Mouse (Mus musculus) liver, embryonic 12.5 days (tissue): ENCODE results near the gene Dnal4. TPM values are rescaled to one million over a fixed set of nuclear protein-coding genes. Genes with fewer than 3 reads are reported as not detected.

Source experiments
- ATAC-seq: fragments of 200-750 bp; cut with Nextera tagmentation; 2 replicates; pipeline ENCODE4 v1.8.0; 2017; ENCODE audit warnings: moderate number of reproducible peaks, mild to moderate bottlenecking, moderate library complexity
- H3K27ac ChIP-seq: fragments of 300-500 bp; sonication (generic); 2 replicates; pipeline ENCODE4 v1.5.1; 2016; ENCODE audit warnings: mild to moderate bottlenecking
- H3K27me3 ChIP-seq: fragments of 300-500 bp; sonication (generic); replicated peaks from 2 replicates; pipeline ENCODE4 v1.6.1; 2016; ENCODE audit warnings: mild to moderate bottlenecking, moderate library complexity
- H3K36me3 ChIP-seq: fragments of 300-500 bp; sonication (generic); 2 replicates; pipeline ENCODE4 v1.6.1; 2016; ENCODE audit warnings: mild to moderate bottlenecking, moderate library complexity
- H3K4me1 ChIP-seq: fragments of 300-500 bp; sonication (generic); 2 replicates; pipeline ENCODE4 v1.6.1; 2016
- H3K4me2 ChIP-seq: fragments of 300-500 bp; sonication (generic); 2 replicates; pipeline ENCODE4 v1.6.1; 2016; ENCODE audit warnings: mild to moderate bottlenecking, moderate library complexity
- H3K4me3 ChIP-seq: fragments of 300-500 bp; sonication (generic); 2 replicates; pipeline ENCODE4 v1.5.1; 2016; ENCODE audit warnings: mild to moderate bottlenecking, moderate library complexity
- H3K9ac ChIP-seq: fragments of 300-500 bp; sonication (generic); 2 replicates; pipeline ENCODE4 v1.6.1; 2016; ENCODE audit warnings: mild to moderate bottlenecking, moderate library complexity
- H3K9me3 ChIP-seq: fragments of 300-500 bp; sonication (generic); replicated peaks from 2 replicates; pipeline ENCODE4 v1.6.1; 2016; ENCODE audit warnings: mild to moderate bottlenecking, moderate library complexity
- WGBS: fragments of 180-500 bp; shearing (Covaris S2); methylation state at CpG from one replicate; pipeline ENCODE4 v1.1.7; 2016; ENCODE audit not compliant: insufficient replicate concordance; 5-methylcytosine and 5-hydroxymethylcytosine counted together
- polyA plus RNA-seq: library from polyadenylated mRNA; unstranded; fragments of >200 nt; fragmentation: Nextera tagmentation; extraction: Ambion mirVana; gene quantifications from 2 replicates; pipeline ENCODE4 v1.2.1, GENCODE M21; 2016

The Dnal4 gene
- polyA plus RNA-seq, 1 experiment from 2014 or later: 14.0 TPM

DNA sequence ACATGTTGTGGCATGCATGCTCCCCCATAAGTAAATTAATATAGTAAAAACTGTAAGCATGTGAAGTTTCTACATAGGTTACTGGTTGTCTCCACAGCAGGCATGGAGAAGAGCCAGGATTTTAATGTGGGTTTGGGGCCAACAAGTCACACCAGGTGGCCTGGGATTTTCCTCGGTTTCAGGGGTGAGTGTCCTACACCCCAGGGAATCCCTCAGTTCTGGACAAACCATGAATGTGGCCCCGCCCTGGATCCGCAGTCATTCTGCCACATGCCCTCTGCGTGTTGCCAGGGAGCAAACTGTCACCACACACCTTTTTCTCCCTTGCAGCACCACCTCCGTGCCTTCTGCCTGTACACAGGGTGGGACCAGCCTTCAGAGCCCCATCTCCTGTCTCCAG lies 31.0 kb upstream of the Dnal4 start:
- Histone ChIP-seq H3K27me3 (peaks cover 93% of the 10 kb centered on the region), H3K4me2 (no peak overlapping the region), H3K9me3 (no peaks in the 10 kb centered on the region), H3K9ac (no peak overlapping the region), H3K36me3 (no peaks in the 10 kb centered on the region), H3K27ac (no peak overlapping the region), H3K4me1 (peaks cover 14% of the 10 kb centered on the region; the same call in 1 of the 2 replicates), H3K4me3 (no peak overlapping the region)
- no peak for ATAC-seq
- WGBS: 36% methylated on average over 5 of the region's 5 CpGs

DNA sequence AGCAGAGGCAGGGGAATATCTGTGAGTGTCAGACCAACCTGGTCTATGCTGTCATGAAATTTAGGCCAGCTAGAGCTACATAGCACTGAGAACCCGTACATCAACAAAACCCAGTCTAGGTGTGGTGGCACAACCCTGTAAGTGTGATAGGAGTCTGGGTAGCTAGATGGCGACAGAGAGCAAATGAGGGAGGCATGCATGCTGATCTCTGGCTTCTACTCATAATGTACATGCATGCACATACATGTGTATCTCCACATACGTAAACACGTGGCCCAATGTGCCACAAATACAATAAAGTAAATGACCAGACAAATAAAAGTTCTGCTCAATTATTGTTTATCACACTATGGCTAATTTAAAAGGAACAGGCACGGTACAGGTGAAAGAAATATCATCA lies 30.5 kb upstream of the Dnal4 start:
- no peak overlapping the region for H3K4me2 ChIP-seq
- no peaks in the 10 kb centered on the region for H3K9me3 ChIP-seq
- WGBS: 23% methylated on average over 5 of the region's 5 CpGs
- H3K36me3 ChIP-seq: no peaks in the 10 kb centered on the region
- ATAC-seq: no peak
- no peak overlapping the region for H3K27ac ChIP-seq
- H3K4me3 ChIP-seq: no peak overlapping the region
- peaks cover 93% of the 10 kb centered on the region for H3K27me3 ChIP-seq
- H3K9ac ChIP-seq: no peak overlapping the region
- H3K4me1 ChIP-seq: peaks cover 15% of the 10 kb centered on the region; the same call in 1 of the 2 replicates

DNA sequence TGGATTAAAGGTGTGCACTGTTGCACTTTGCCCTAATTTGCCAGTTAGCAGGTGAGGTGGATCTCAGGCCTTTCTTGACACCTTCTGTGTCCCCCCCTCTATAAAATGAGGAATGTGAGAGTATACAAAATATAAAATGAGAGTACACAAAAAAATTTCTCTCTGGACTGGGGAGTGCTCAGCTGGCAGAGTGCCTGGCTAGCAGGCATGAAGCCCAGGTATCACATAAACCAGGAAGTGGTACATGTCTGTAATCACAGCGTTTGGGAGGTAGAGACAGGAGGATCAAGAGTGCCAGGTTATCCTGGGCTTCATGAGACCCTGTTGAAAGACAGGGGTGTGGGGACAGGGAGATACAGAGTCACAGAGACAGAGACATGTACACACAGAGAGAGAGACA lies 29.4 kb upstream of the Dnal4 start:
- no peak overlapping the region for H3K4me2 ChIP-seq
- H3K4me1 ChIP-seq: peaks cover 15% of the 10 kb centered on the region; the same call in 1 of the 2 replicates
- H3K9me3 ChIP-seq: no peaks in the 10 kb centered on the region
- no peak overlapping the region for H3K4me3 ChIP-seq
- H3K27me3 ChIP-seq: peaks cover 99% of the 10 kb centered on the region
- no peaks in the 10 kb centered on the region for H3K36me3 ChIP-seq
- no peak for ATAC-seq
- WGBS: 19% methylated on average over 1 of the region's 1 CpGs
- H3K27ac ChIP-seq: no peak overlapping the region
- no peak overlapping the region for H3K9ac ChIP-seq

DNA sequence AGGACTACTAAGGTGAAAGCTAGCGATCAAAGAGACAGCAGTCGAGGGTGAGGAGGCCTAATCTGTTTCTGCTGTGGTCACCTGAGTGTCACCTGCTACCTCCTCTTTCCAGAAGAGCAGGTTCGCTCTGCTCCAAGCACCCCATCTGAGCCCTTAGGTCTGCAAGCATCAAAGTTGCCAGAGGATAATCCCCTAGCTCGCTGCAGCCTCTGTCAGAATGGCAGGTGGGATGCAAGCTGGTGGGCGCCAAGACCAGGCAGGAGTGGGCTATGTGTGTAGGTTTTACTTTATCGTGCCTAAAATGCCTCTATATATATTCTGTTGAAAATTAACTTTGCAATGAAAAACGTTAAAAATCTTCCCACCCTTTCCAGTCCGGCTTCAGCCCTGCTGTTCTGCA lies 27.6 kb upstream of the Dnal4 start:
- peaks cover 99% of the 10 kb centered on the region for H3K27me3 ChIP-seq
- no peak overlapping the region for H3K9ac ChIP-seq
- peak overlapping the region; percentile 58; the same call in 1 of the 2 replicates for H3K4me3 ChIP-seq
- no peak overlapping the region; the same call in 1 of the 2 replicates for H3K4me2 ChIP-seq
- 20% methylated on average over 8 of the region's 8 CpGs for WGBS
- no peak for ATAC-seq
- H3K4me1 ChIP-seq: peaks cover 15% of the 10 kb centered on the region; the same call in 1 of the 2 replicates
- H3K27ac ChIP-seq: no peak overlapping the region
- H3K9me3 ChIP-seq: no peaks in the 10 kb centered on the region
- no peaks in the 10 kb centered on the region for H3K36me3 ChIP-seq

DNA sequence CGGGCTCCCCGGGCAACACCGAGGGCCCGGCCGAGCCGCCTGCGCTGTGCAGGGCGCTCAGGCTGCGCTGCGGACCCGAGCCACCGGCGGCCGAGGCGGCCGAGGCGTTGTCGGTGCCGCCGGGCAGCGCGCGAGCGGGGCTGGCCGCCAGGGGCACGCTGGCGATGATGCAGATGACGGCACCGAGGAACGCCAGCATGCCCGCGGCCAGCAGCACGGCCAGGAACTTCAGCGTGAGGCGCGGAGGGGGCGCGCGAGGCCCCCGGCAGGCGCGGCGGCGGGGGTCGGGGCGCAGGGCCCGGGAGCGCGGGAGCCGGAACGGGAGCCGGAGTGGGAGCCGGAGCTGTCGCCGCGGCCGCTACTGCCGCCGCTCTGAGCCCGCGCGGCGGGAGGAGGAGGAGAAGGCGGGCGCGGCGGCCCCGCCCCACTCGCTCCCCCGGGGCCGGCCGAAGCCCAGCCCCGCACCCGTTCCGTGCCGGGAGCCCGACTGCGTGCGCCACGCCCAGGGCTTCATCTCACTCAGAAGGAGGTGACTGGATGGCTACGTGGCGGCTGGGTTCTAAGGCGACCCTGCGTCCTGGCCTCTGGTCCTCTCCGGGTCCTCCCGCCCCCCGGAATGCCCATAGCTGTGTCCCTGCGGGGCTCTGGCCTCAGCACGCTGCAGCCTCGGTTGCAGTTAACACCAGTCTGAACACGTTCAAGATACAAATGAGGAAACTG lies 26.9 kb upstream of the Dnal4 start, which contains the start of gene Nptxr:
Gene Nptxr, minus strand, starts transcription at position 415 of the 720 bp plus-strand sequence.
- H3K36me3 ChIP-seq: no peaks in the 10 kb centered on the region
- H3K9me3 ChIP-seq: no peaks in the 10 kb centered on the region
- 2% methylated on average over 69 of the region's 91 CpGs for WGBS
- peak; percentile 15; the same call in 1 of the 2 replicates for ATAC-seq
- H3K4me2 ChIP-seq: peak within 1 kb of the TSS; percentile 74
- H3K4me1 ChIP-seq: peaks cover 15% of the 10 kb centered on the region; the same call in 1 of the 2 replicates
- peaks cover 98% of the 10 kb centered on the region for H3K27me3 ChIP-seq
- H3K9ac ChIP-seq: peak within 1 kb of the TSS; percentile 45; the same call in 1 of the 2 replicates
- peak within 1 kb of the TSS; percentile 58 for H3K4me3 ChIP-seq
- H3K27ac ChIP-seq: no peak within 1 kb of the TSS

DNA sequence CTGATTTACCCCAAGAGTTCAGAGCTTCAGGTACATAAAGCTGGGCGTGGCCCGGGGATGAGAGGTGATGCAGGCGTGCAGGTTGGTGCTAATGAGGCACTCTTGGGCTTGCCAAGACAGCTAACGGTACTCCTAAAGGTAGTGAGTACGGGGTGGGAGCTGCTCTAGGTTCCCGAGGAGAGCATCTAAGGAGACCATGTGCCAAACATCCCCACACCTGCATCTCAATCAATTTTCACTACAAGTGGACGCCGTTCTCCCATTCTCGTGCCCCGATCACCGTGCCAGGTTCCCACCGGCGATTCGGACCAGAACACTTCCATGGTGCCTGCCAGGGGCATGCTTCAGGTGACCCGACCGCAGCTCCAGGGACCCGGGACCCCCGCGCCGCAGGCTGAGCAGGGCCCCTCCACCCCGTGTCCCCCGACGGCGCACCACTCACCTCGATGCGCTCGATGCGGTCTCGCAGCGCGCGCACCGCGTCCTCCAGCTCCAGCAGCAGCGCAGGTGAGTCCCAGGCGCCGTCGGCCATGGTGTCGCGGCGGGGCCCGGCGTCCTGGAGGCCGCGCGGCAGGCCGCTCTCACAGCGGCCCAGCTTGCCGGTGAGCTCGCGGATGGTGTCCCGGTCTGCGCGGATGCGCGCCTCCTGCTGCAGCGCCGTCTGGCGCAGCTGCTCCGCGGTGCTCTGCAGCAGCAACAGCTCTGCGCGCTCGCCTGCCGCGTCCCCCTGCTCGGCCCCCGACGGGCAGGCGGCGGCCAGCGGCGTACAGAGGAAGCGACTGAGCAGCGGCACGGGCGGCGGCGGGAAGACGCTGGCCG lies 26.1 kb upstream of the Dnal4 start:
- peak overlapping the region; percentile 74 for H3K4me2 ChIP-seq
- peak overlapping the region; percentile 58 for H3K4me3 ChIP-seq
- H3K36me3 ChIP-seq: no peaks in the 10 kb centered on the region
- H3K27me3 ChIP-seq: peaks cover 91% of the 10 kb centered on the region
- no peak overlapping the region for H3K27ac ChIP-seq
- peak overlapping the region; percentile 45; the same call in 1 of the 2 replicates for H3K9ac ChIP-seq
- no peak for ATAC-seq
- H3K9me3 ChIP-seq: no peaks in the 10 kb centered on the region
- 6% methylated on average over 81 of the region's 81 CpGs for WGBS
- H3K4me1 ChIP-seq: peaks cover 15% of the 10 kb centered on the region; the same call in 1 of the 2 replicates

DNA sequence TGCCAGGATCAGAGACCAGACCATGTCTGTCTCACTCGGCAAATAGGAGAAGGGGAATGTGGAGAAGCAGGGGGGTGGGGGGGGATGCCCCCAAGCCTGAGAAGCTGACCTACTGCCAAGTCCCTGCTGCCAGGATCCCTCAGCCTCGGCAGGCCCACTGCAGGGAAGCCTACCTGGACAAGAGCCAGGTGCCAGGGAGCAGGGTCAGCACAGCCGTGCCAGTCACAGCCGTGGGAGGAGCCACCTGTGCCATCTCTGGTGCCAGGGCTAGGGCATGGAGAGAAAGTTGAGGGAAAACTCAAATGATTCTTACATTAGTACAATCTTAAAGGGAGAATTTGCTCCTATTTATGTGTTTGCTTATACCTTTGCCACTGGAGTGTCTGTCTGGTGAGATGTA lies 24.7 kb upstream of the Dnal4 start:
- Histone ChIP-seq H3K27ac (no peak overlapping the region), H3K4me2 (no peak overlapping the region), H3K27me3 (peaks cover 90% of the 10 kb centered on the region), H3K36me3 (no peaks in the 10 kb centered on the region), H3K4me1 (peaks cover 15% of the 10 kb centered on the region; the same call in 1 of the 2 replicates), H3K4me3 (no peak overlapping the region), H3K9ac (no peak overlapping the region), H3K9me3 (no peaks in the 10 kb centered on the region)
- 47% methylated on average over 4 of the region's 4 CpGs for WGBS
- ATAC-seq: no peak

DNA sequence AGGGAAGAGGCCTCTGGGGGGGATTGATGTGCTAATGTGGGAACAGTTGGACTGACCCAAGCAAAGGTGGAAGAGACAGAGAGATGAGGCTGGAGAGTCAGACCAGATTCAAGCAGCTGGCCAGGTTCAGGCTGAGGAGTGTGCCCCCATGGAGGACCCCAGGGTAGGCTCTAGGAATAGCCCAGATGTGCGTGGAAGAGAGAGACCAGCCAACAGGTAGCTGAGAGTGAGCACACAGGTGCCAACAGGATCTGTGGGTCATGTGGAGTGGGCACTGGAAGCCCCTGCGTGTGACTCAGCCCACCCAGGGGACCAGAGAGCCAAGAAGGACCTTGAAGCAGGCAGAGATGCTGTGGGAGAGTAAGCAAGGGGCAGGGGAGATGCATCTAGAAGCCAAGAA lies 24.0 kb upstream of the Dnal4 start:
- no peak overlapping the region for H3K4me3 ChIP-seq
- H3K9ac ChIP-seq: no peak overlapping the region
- ATAC-seq: no peak
- H3K27me3 ChIP-seq: peaks cover 89% of the 10 kb centered on the region
- no peak overlapping the region for H3K4me2 ChIP-seq
- peaks cover 15% of the 10 kb centered on the region; the same call in 1 of the 2 replicates for H3K4me1 ChIP-seq
- WGBS: 54% methylated on average over 2 of the region's 2 CpGs
- H3K27ac ChIP-seq: no peak overlapping the region
- no peaks in the 10 kb centered on the region for H3K9me3 ChIP-seq
- H3K36me3 ChIP-seq: no peaks in the 10 kb centered on the region

DNA sequence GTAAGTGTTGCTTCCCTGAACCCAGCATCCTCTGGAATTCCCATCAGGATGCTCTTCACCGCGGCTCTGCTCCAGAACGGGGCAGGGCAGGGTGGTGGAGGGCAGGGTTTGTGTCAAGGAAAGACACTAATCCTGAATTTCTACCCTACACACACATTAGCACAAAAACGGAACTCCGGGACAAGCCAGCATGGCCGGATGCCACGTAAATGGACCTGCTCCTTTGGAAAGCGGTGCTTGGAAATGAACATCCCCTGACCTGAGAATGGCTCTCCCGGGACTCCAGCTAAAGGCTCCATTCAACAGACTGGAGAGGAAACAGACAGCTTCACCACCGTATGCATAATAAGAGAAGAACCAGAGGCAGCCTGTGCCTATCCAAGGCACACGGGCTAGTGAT lies 23.1 kb upstream of the Dnal4 start:
- no peak overlapping the region for H3K4me2 ChIP-seq
- H3K9ac ChIP-seq: no peak overlapping the region
- H3K27me3 ChIP-seq: peaks cover 89% of the 10 kb centered on the region
- H3K9me3 ChIP-seq: no peaks in the 10 kb centered on the region
- no peak for ATAC-seq
- H3K4me3 ChIP-seq: no peak overlapping the region
- no peak overlapping the region for H3K27ac ChIP-seq
- no peaks in the 10 kb centered on the region for H3K36me3 ChIP-seq
- 51% methylated on average over 11 of the region's 11 CpGs for WGBS
- H3K4me1 ChIP-seq: peaks cover 15% of the 10 kb centered on the region; the same call in 1 of the 2 replicates

DNA sequence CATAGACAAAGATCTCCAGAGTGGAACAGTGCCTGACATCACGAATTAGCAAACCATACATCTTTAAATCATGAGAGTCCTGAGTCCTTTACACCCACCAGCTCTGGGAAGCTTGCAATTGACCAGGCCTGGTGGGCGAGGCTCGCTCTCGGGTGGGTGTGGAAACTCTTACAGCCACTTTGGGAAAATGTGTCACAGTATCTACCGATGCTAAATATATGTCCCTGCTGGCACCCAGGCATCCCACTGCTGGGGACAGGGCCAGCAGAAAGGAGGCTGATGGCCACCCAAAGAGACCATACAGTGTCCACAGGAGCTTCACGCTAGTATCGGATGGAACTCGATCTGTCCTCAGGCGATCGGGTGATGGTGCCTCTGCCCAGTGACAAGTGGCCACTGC lies 20.9 kb upstream of the Dnal4 start:
- H3K9me3 ChIP-seq: no peaks in the 10 kb centered on the region
- peaks cover 88% of the 10 kb centered on the region for H3K27me3 ChIP-seq
- no peak overlapping the region for H3K4me2 ChIP-seq
- WGBS: 78% methylated on average over 10 of the region's 10 CpGs
- ATAC-seq: no peak
- no peak overlapping the region for H3K4me3 ChIP-seq
- no peak overlapping the region for H3K9ac ChIP-seq
- H3K36me3 ChIP-seq: no peaks in the 10 kb centered on the region
- no peak overlapping the region for H3K27ac ChIP-seq
- H3K4me1 ChIP-seq: 0 out of 2 replicates have a peak, but pooled peaks cover under 1% of the 10 kb centered on the region

DNA sequence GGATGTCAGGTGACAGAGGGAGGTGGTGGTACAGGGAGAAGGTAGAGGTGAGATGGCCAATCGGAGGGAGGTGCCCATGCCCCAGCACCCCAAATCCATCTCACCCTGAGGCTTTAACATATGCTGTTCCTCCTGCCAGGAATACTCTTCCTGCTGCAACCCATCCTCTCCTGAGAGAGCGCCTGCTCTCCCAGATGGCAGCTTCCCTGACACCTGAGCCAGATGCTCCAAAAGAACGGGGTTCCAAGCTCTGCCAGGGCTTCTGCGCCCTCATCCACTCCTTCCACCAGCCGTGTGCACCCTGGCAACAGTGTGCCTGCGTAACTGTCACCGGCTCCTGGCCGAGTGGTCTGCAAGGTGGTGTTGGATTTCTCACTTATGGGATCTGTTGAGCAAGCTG lies 20.0 kb upstream of the Dnal4 start:
- no peak overlapping the region for H3K9ac ChIP-seq
- H3K9me3 ChIP-seq: no peaks in the 10 kb centered on the region
- H3K27ac ChIP-seq: no peak overlapping the region
- peaks cover 88% of the 10 kb centered on the region for H3K27me3 ChIP-seq
- H3K36me3 ChIP-seq: no peaks in the 10 kb centered on the region
- H3K4me1 ChIP-seq: no peaks in the 10 kb centered on the region
- 71% methylated on average over 8 of the region's 8 CpGs for WGBS
- no peak overlapping the region for H3K4me2 ChIP-seq
- ATAC-seq: no peak
- H3K4me3 ChIP-seq: no peak overlapping the region

DNA sequence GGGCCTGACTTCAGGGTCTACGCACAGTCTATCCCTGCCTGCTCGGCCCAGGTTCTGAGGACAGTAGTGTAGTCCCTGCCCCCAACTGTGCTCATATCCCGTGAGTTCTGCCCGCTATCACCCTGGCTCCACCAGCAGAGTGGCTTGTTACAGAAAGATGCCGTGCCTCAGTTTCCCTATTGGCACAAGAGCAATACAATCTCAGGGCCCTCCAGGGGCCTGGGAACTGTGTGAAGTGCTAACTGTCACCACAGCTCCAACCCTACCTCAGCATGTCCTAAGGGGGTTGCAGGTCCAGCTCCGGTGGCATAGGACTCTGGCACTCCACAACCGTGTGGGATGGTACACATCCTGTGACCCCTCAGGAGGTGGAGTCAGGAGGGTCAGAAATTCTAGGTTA lies 19.4 kb upstream of the Dnal4 start:
- Histone ChIP-seq H3K9ac (no peak overlapping the region), H3K36me3 (no peaks in the 10 kb centered on the region), H3K4me3 (no peak overlapping the region), H3K27ac (no peak overlapping the region), H3K4me2 (no peak overlapping the region), H3K27me3 (peaks cover 88% of the 10 kb centered on the region), H3K9me3 (no peaks in the 10 kb centered on the region), H3K4me1 (no peaks in the 10 kb centered on the region)
- no peak for ATAC-seq
- 72% methylated on average over 7 of the region's 7 CpGs for WGBS
